Mouse (Mus musculus): Measurements from ENCODE around the gene Baz1a. TPM values are rescaled to one million over a fixed set of nuclear protein-coding genes. Genes with fewer than 3 reads are reported as not detected.

The Baz1a gene
- polyA plus RNA-seq (2015; fragmentation: Nextera tagmentation; extraction: Ambion mirVana), result 17.9 and 19.4 TPM in 2 replicates

DNA sequence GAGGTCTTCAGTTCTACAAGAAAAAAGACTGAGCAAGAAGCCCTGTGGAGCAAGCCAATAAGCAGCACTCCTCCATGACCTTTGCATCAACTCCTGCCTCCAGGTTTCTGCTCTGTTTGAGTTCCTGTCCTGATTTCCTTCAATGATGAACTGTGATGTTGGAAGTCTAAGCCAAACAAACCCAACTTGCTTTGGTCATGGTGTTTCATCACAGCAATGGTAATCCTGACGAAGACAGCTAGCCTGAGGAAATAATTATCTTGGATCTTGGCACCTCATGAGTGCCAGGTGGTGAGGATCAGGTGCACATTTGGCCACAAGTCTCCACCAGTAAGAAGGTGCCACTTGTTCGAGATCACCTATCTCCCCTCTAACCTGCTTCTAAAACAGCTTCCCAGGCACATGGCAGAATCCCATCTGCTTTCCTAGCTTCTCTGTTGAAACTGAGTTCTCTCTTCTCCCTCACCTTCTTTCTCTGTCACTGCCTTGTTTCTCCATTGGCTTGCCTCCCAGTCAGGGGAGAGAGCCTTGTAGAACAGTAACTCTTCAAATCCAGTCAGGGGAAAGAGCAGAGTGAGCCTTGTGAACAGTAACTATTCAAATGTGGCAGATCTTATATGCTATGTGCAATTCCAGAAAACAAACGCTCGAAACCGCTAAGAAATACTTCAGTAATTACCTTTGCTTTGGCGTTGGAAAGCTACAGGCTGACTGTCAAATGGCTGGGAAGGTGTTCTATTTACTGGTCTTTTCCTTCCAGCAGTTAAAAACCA is at the start of gene Baz1a:
TSS of gene Baz1a (minus strand) at position 723 of the 773 bp plus-strand sequence.
- Histone ChIP-seq H3K9me3 (ENCODE audit: control insufficient read depth, low read length) (no peaks in the 10 kb centered on the region), H3K4me3 (ENCODE audit: low read length) (no peak within 1 kb of the TSS), H3K27me3 (replicated peaks; ENCODE audit: control insufficient read depth, insufficient read depth, low read length) (no peaks in the 10 kb centered on the region), H3K4me2 (ENCODE audit: low read depth, low read length) (no peak within 1 kb of the TSS), H3K36me3 (ENCODE audit: control insufficient read depth, insufficient read depth, low read length) (no peaks in the 10 kb centered on the region), H3K4me1 (ENCODE audit: control insufficient read depth, insufficient read depth, low read length) (no peaks in the 10 kb centered on the region), H3K9ac (ENCODE audit: low read depth, low read length) (no peak within 1 kb of the TSS), H3K27ac (ENCODE audit: low read length) (no peak within 1 kb of the TSS)
- 88% methylated on average over 6 of the region's 6 CpGs for WGBS
- ATAC-seq, result no peak

DNA sequence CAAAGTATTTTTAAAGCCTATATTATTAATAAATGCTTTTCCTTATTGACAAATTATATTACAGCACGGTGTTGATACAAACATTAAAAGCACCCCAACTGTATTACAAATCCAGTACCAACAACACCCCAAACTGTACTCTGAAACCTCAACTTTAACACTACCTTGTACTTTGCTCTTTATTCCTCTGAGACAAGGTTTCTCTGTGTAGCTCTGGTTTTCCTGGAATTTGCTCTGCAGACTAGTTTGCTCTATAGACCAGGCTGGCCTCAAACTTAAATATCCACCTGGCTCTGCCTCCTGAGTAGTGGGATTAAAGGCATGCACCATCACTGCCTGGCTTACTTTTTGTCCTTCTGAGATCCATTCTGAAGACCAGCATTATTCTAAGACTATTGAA is 48.0 kb upstream of the Baz1a start:
- ATAC-seq, result peak; percentile 73
- Histone ChIP-seq H3K4me2 (ENCODE audit: low read depth, low read length) (no peak overlapping the region), H3K27ac (ENCODE audit: low read length) (peak overlapping the region; percentile 44), H3K9me3 (ENCODE audit: control insufficient read depth, low read length) (no peaks in the 10 kb centered on the region), H3K27me3 (replicated peaks; ENCODE audit: control insufficient read depth, insufficient read depth, low read length) (no peaks in the 10 kb centered on the region), H3K4me1 (ENCODE audit: control insufficient read depth, insufficient read depth, low read length) (0 out of 2 replicates have a peak, but pooled peaks cover 2% of the 10 kb centered on the region), H3K4me3 (ENCODE audit: low read length) (no peak overlapping the region), H3K9ac (ENCODE audit: low read depth, low read length) (no peak overlapping the region), H3K36me3 (ENCODE audit: control insufficient read depth, insufficient read depth, low read length) (no peaks in the 10 kb centered on the region)
- 77% methylated on average over 1 of the region's 1 CpGs for WGBS

DNA sequence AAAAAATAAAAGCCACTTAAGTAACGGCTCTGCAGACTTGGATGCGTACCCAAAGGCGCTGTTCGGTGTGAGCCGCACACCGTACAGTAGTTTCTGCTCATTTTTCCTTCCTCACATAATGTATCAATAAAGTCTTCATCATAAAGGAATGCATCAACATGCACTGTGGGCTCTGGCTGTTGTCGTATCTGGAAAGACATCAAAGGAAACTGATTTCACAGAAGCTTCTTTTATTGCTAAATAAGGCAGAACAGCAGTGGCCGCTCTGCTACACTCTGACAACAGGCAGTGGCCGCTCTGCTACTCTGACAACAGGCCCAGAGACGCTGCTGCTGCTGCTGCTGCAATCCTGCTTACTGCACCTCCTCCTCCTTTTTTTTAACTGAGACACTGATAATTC is 46.9 kb upstream of the Baz1a start:
- 78% methylated on average over 10 of the region's 10 CpGs for WGBS

DNA sequence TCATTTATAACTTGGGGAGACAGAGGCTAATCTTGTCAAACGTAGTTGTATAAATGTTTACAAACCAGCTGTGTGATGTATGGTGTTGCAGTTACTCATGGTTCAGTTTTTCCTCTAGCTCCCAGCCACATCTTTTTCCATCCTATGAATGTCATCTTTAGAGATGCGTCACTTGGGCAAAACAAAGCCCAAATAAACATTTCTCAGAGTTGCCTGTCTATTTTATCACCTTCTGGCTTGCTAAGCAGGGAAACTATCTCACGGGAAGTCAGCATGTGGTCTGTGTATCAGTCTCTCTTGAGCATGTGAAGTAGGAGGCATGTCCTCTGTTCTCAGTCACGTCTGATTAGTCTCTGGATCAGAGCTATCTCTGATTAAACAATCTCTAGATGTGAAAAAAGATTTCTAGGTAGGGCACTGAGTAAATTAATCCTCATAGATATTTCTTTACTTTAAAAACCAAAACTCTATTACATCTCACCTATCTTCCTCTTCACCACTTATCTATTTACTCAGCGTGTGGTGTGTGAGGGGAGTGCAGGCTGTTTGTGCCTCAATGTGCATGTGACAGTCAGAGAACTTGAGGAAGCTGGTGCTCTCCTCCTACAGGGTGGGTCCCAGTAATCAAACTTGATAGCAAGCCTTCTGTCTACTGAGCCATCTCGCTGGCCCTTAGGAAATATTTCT is 46.2 kb upstream of the Baz1a start:
- no peak overlapping the region for H3K4me2 ChIP-seq (ENCODE audit: low read depth, low read length)
- no peak overlapping the region for H3K9ac ChIP-seq (ENCODE audit: low read depth, low read length)
- H3K4me1 ChIP-seq (ENCODE audit: control insufficient read depth, insufficient read depth, low read length), result 0 out of 2 replicates have a peak, but pooled peaks cover 2% of the 10 kb centered on the region
- H3K27me3 ChIP-seq (replicated peaks; ENCODE audit: control insufficient read depth, insufficient read depth, low read length), result no peaks in the 10 kb centered on the region
- H3K9me3 ChIP-seq (ENCODE audit: control insufficient read depth, low read length), result no peaks in the 10 kb centered on the region
- no peak overlapping the region for H3K27ac ChIP-seq (ENCODE audit: low read length)
- no peak overlapping the region for H3K4me3 ChIP-seq (ENCODE audit: low read length)
- 64% methylated on average over 6 of the region's 6 CpGs for WGBS
- ATAC-seq, result peak; percentile 62; the same call in 1 of the 2 replicates
- H3K36me3 ChIP-seq (ENCODE audit: control insufficient read depth, insufficient read depth, low read length), result no peaks in the 10 kb centered on the region

More for the DNA sequence above, 46.9 kb upstream of the Baz1a start:
- no peak overlapping the region for H3K27ac ChIP-seq (ENCODE audit: low read length)
- ATAC-seq, result no peak; the same call in 1 of the 2 replicates
- H3K36me3 ChIP-seq (ENCODE audit: control insufficient read depth, insufficient read depth, low read length), result no peaks in the 10 kb centered on the region
- H3K27me3 ChIP-seq (replicated peaks; ENCODE audit: control insufficient read depth, insufficient read depth, low read length), result no peaks in the 10 kb centered on the region
- no peak overlapping the region for H3K4me2 ChIP-seq (ENCODE audit: low read depth, low read length)
- H3K4me1 ChIP-seq (ENCODE audit: control insufficient read depth, insufficient read depth, low read length), result 0 out of 2 replicates have a peak, but pooled peaks cover 2% of the 10 kb centered on the region
- H3K4me3 ChIP-seq (ENCODE audit: low read length), result no peak overlapping the region
- no peak overlapping the region for H3K9ac ChIP-seq (ENCODE audit: low read depth, low read length)
- H3K9me3 ChIP-seq (ENCODE audit: control insufficient read depth, low read length), result no peaks in the 10 kb centered on the region

DNA sequence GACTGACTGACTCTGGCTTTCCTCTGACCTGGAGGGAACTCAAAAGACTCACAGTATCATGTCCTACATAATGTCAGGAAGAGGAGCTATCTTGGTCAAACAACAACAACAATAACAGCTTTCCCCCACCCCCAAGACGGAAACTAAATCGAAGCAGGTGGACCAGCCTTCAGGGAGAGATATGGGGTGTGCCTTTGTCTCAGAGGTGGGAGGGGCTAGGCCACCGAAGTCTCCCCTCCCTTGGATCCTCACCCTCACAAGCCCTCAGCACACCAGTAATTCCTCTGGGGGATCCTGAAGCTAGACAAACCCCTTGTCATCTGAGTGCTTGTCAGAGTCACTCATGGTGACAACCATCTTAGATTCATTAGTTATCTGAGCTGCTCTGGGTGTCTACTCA is 45.7 kb upstream of the Baz1a start:
- ATAC-seq, result no peak
- no peak overlapping the region for H3K27ac ChIP-seq (ENCODE audit: low read length)
- H3K4me1 ChIP-seq (ENCODE audit: control insufficient read depth, insufficient read depth, low read length), result 0 out of 2 replicates have a peak, but pooled peaks cover 2% of the 10 kb centered on the region
- H3K36me3 ChIP-seq (ENCODE audit: control insufficient read depth, insufficient read depth, low read length), result no peaks in the 10 kb centered on the region
- 46% methylated on average over 3 of the region's 3 CpGs for WGBS
- H3K27me3 ChIP-seq (replicated peaks; ENCODE audit: control insufficient read depth, insufficient read depth, low read length), result no peaks in the 10 kb centered on the region
- H3K4me3 ChIP-seq (ENCODE audit: low read length), result no peak overlapping the region
- H3K9ac ChIP-seq (ENCODE audit: low read depth, low read length), result no peak overlapping the region
- H3K4me2 ChIP-seq (ENCODE audit: low read depth, low read length), result no peak overlapping the region
- no peaks in the 10 kb centered on the region for H3K9me3 ChIP-seq (ENCODE audit: control insufficient read depth, low read length)

DNA sequence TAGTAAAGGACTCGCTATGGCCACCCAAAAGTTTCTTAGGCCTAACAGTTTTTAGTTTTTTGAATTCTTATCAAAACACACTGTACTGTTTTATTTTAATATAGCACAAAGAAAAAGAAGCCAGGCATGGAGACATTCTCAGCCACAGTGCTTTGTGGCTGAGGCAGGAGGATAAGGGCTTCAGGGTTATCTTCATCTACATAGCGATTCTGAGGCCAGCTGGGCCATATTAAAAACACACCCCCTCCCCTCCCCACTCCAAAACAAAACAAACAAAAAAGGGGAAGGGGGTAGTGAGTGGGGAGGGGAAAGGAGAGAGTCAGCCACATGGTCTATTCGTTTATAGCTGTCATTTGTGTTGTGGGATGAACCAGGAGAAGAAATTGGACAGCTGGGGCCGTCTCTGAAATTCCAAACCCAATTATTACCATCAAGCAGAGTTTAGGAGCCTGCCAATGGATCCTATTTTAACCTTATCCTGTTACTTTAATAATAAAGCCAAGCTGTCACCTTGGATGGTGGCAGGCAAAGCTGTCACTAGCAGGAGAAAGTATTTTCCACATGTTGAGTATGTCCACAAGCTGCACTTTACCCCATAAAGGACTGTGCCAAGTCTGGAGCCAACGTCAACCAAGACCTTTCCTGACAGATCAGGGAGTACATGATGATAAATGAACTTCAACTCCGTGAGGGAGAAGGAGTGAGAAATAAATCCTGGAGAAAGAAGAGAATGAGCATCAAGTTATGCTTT is 44.9 kb upstream of the Baz1a start:
- H3K36me3 ChIP-seq (ENCODE audit: control insufficient read depth, insufficient read depth, low read length), result no peaks in the 10 kb centered on the region
- no peak overlapping the region for H3K4me3 ChIP-seq (ENCODE audit: low read length)
- ATAC-seq, result no peak
- H3K9me3 ChIP-seq (ENCODE audit: control insufficient read depth, low read length), result no peaks in the 10 kb centered on the region
- 0 out of 2 replicates have a peak, but pooled peaks cover 2% of the 10 kb centered on the region for H3K4me1 ChIP-seq (ENCODE audit: control insufficient read depth, insufficient read depth, low read length)
- H3K27me3 ChIP-seq (replicated peaks; ENCODE audit: control insufficient read depth, insufficient read depth, low read length), result no peaks in the 10 kb centered on the region
- H3K9ac ChIP-seq (ENCODE audit: low read depth, low read length), result no peak overlapping the region
- no peak overlapping the region for H3K4me2 ChIP-seq (ENCODE audit: low read depth, low read length)
- H3K27ac ChIP-seq (ENCODE audit: low read length), result no peak overlapping the region
- WGBS, result 66% methylated on average over 6 of the region's 6 CpGs

DNA sequence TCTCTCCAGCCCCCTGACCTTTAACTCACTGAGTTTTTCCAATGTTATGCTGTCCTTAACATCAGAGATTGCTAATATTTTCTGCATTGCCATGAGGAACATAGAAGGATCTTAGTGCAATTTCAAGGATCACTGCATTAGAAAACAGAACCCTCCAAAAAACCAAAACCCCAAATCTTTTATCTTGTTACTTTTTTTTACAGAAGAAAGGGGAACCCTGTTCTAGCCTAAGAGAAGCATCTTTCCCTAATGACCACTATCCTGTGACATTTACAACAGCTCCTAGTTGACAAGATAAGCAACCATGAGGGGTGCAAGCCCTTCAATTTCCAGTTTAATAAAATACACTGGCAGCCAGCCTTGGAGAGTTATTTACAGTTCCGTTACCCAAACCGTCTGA is 42.6 kb upstream of the Baz1a start:
- Histone ChIP-seq H3K4me2 (ENCODE audit: low read depth, low read length) (no peak overlapping the region), H3K36me3 (ENCODE audit: control insufficient read depth, insufficient read depth, low read length) (no peaks in the 10 kb centered on the region), H3K27me3 (replicated peaks; ENCODE audit: control insufficient read depth, insufficient read depth, low read length) (no peaks in the 10 kb centered on the region), H3K9ac (ENCODE audit: low read depth, low read length) (no peak overlapping the region), H3K4me1 (ENCODE audit: control insufficient read depth, insufficient read depth, low read length) (no peaks in the 10 kb centered on the region), H3K27ac (ENCODE audit: low read length) (no peak overlapping the region), H3K4me3 (ENCODE audit: low read length) (no peak overlapping the region), H3K9me3 (ENCODE audit: control insufficient read depth, low read length) (no peaks in the 10 kb centered on the region)
- ATAC-seq, result no peak
- 78% methylated on average over 2 of the region's 2 CpGs for WGBS

DNA sequence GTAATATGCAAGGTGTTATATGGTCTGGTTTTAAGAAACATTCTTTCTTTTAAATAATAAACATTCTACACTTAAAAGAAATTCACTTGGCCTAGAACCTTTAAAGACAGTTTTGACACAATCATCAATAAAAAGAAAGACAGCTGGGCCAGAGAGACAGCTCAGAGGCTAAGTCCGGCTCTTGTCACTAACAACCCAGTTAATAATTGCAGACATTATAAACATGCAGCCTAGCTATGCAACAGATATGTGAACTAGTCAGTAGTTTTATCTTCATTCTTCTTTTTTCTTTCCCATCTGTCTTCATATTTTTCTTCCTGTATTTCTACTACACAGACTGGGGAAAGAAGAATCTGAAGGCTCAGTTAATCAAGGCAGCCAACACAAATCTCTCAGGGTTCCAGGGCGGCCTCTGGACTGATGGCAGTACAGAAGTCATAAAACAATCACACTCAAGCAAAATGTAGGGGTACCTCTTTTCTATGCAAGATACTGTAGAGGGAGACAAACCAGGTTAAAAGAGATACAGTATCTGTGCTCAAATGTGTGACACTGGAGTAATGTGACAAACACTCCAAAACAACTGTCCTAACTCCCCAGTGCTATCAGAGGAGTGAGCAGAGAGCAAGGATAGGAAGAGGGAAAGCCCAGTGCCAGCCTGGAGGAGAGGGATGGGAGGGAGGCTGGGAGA is 40.5 kb upstream of the Baz1a start:
- peak; percentile 63 for ATAC-seq
- Histone ChIP-seq H3K4me2 (ENCODE audit: low read depth, low read length) (no peak overlapping the region), H3K9ac (ENCODE audit: low read depth, low read length) (no peak overlapping the region), H3K4me3 (ENCODE audit: low read length) (no peak overlapping the region), H3K4me1 (ENCODE audit: control insufficient read depth, insufficient read depth, low read length) (no peaks in the 10 kb centered on the region), H3K27ac (ENCODE audit: low read length) (no peak overlapping the region), H3K27me3 (replicated peaks; ENCODE audit: control insufficient read depth, insufficient read depth, low read length) (no peaks in the 10 kb centered on the region), H3K36me3 (ENCODE audit: control insufficient read depth, insufficient read depth, low read length) (no peaks in the 10 kb centered on the region), H3K9me3 (ENCODE audit: control insufficient read depth, low read length) (no peaks in the 10 kb centered on the region)
- WGBS, result 45% methylated on average over 2 of the region's 2 CpGs

DNA sequence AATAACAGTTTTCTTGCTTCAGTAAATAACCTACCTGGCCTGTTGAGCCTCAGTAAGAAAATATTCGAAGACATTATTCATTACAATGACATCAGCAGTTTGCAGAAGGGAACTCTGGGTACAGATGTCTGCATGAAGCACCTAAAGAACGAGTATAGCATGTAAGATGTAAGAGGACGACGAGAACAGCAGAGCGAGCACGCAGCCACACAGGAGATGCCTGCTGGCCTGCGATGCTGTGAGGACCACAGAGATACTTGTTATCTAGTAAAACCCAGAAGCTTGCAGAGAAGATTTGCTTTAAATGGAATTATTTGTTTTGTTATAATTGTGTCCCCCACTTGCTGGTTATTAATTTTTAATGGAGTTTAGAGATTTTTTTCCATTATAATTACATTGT is 39.1 kb upstream of the Baz1a start:
- no peaks in the 10 kb centered on the region for H3K9me3 ChIP-seq (ENCODE audit: control insufficient read depth, low read length)
- H3K4me1 ChIP-seq (ENCODE audit: control insufficient read depth, insufficient read depth, low read length), result no peaks in the 10 kb centered on the region
- H3K27me3 ChIP-seq (replicated peaks; ENCODE audit: control insufficient read depth, insufficient read depth, low read length), result no peaks in the 10 kb centered on the region
- ATAC-seq, result no peak
- no peaks in the 10 kb centered on the region for H3K36me3 ChIP-seq (ENCODE audit: control insufficient read depth, insufficient read depth, low read length)
- no peak overlapping the region for H3K4me3 ChIP-seq (ENCODE audit: low read length)
- no peak overlapping the region for H3K9ac ChIP-seq (ENCODE audit: low read depth, low read length)
- no peak overlapping the region for H3K4me2 ChIP-seq (ENCODE audit: low read depth, low read length)
- 92% methylated on average over 7 of the region's 7 CpGs for WGBS
- H3K27ac ChIP-seq (ENCODE audit: low read length), result no peak overlapping the region
